In the genomic region with DNA sequence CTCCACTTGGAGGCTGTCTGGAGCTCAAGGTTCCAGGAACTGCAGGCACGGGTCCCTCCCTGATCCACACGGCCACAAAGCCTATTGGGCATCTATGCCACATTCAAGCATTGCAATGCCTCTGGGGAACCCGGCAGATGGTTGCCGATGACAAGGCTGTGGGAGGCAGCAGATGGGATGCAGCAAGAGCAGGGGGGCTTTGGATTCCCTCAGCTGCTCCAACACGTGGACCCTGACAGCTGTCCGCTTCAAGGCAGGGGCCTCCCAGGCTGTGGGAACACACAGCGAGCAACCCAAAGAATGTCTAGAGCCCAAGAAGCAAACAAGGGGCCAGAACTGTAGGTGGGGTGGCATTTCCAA, we compare ENCODE assay signal across 9 mouse cellular contexts.
A peak's percentile ranks its signal among the peaks of the same experiment; 100 is the strongest.
DNase-seq lines count a peak whose midpoint lies in the region; ATAC-seq lines count a peak whose summit lies in the region.
"Had no signal": no experiment of that assay in that cellular context is flagged by ENCODE, and none has a peak within 500 bp of the region (broad histone marks: within the 10 kb centered on the region; RNA-seq: fewer than 3 reads in every experiment).

No protein-coding gene starts in this region.

- no peak overlapping the region for H3K9ac ChIP-seq in embryonic facial prominence, embryonic 11.5 days (replicated peaks; ENCODE audit: low read length)
- H3K9ac ChIP-seq in forebrain, embryonic 16.5 days (replicated peaks; ENCODE audit: low read depth, low read length): no peak overlapping the region
- H3K9ac ChIP-seq in neural tube, embryonic 11.5 days (ENCODE audit: low read length): no peak overlapping the region
- H3K9ac ChIP-seq: heart, embryonic 13.5 days had no signal

- WGBS in embryonic facial prominence, embryonic 11.5 days: 77% methylated on average over 7 of the region's 7 CpGs
- 29% methylated on average over 7 of the region's 7 CpGs for WGBS in forebrain, embryonic 16.5 days
- 47% methylated on average over 7 of the region's 7 CpGs for WGBS in neural tube, embryonic 11.5 days

- no peaks in the 10 kb centered on the region for H3K36me3 ChIP-seq in embryonic facial prominence, embryonic 11.5 days (replicated peaks; ENCODE audit: control insufficient read depth, insufficient read depth, low read depth, low read length)
- H3K36me3 ChIP-seq in forebrain, embryonic 16.5 days (ENCODE audit: control insufficient read depth, insufficient read depth): no peaks in the 10 kb centered on the region
- no peaks in the 10 kb centered on the region for H3K36me3 ChIP-seq in neural tube, embryonic 11.5 days (ENCODE audit: control insufficient read depth, insufficient read depth, low read length)
- H3K36me3 ChIP-seq: heart, embryonic 13.5 days had no signal

- peak; percentile 60 for ATAC-seq in embryonic facial prominence, embryonic 11.5 days (replicated peaks; ENCODE audit: insufficient number of reproducible peaks, low FRiP score, low TSS enrichment, low read depth)
- peak; percentile 77 for ATAC-seq in forebrain, embryonic 16.5 days
- peak; percentile 51 for ATAC-seq in neural tube, embryonic 11.5 days (ENCODE audit: insufficient read depth, low FRiP score, low TSS enrichment)

- no peaks in the 10 kb centered on the region for H3K4me1 ChIP-seq in embryonic facial prominence, embryonic 11.5 days (ENCODE audit: control insufficient read depth, insufficient read depth, low read length)
- peaks cover 32% of the 10 kb centered on the region for H3K4me1 ChIP-seq in forebrain, embryonic 16.5 days (replicated peaks; ENCODE audit: control insufficient read depth, insufficient read depth, low read length)
- peaks cover 13% of the 10 kb centered on the region for H3K4me1 ChIP-seq in neural tube, embryonic 11.5 days (ENCODE audit: control insufficient read depth, insufficient read depth, low read length)

- no peaks in the 10 kb centered on the region for H3K27me3 ChIP-seq in embryonic facial prominence, embryonic 11.5 days (ENCODE audit: control insufficient read depth, insufficient read depth, low read length)
- H3K27me3 ChIP-seq in forebrain, embryonic 16.5 days (replicated peaks; ENCODE audit: control insufficient read depth, insufficient read depth, low read length): 0 out of 2 replicates have a peak, but pooled peaks cover 3% of the 10 kb centered on the region
- H3K27me3 ChIP-seq in neural tube, embryonic 11.5 days (ENCODE audit: control insufficient read depth, insufficient read depth, low read length): no peaks in the 10 kb centered on the region
- H3K27me3 ChIP-seq: heart, embryonic 13.5 days had no signal

- no peak overlapping the region for H3K27ac ChIP-seq in embryonic facial prominence, embryonic 11.5 days (replicated peaks; ENCODE audit: low read depth, low read length)
- no peak overlapping the region; the same call in 1 of the 2 replicates for H3K27ac ChIP-seq in forebrain, embryonic 16.5 days (ENCODE audit: low read length)
- H3K27ac ChIP-seq in neural tube, embryonic 11.5 days (ENCODE audit: low read depth, low read length): peak overlapping the region; percentile 81
- H3K27ac ChIP-seq: heart, embryonic 13.5 days had no signal

- no peak overlapping the region for H3K4me3 ChIP-seq in embryonic facial prominence, embryonic 11.5 days (ENCODE audit: low read depth, low read length)
- H3K4me3 ChIP-seq in forebrain, embryonic 16.5 days (replicated peaks; ENCODE audit: low read length): no peak overlapping the region
- H3K4me3 ChIP-seq in neural tube, embryonic 11.5 days (ENCODE audit: low read depth, low read length): no peak overlapping the region
- H3K4me3 ChIP-seq: heart, embryonic 13.5 days had no signal

- DNase-seq in embryonic facial prominence, embryonic 11.5 days (ENCODE audit: low spot score): no peak
- DNase-seq in layer of hippocampus, postnatal 25 days (ENCODE audit: extremely low spot score in 1 of 2, low spot score in 1 of 2): peak; percentile 64 to 65
- peak; percentile 72 for DNase-seq in neural tube, embryonic 11.5 days (ENCODE audit: low spot score)
- DNase-seq in spleen, adult 18-20 months: no peak
- no peak for DNase-seq in adrenal gland, postnatal 36 days
- DNase-seq in adipocyte (ENCODE audit: low spot score): no peak
- DNase-seq in urinary bladder, adult 2 months (ENCODE audit: low spot score): no peak

- H3K9me3 ChIP-seq in embryonic facial prominence, embryonic 11.5 days (replicated peaks; ENCODE audit: control insufficient read depth, low read length): no peaks in the 10 kb centered on the region
- no peaks in the 10 kb centered on the region for H3K9me3 ChIP-seq in forebrain, embryonic 16.5 days (ENCODE audit: control insufficient read depth, low read length)
- no peaks in the 10 kb centered on the region for H3K9me3 ChIP-seq in neural tube, embryonic 11.5 days (ENCODE audit: control insufficient read depth, low read length)
- H3K9me3 ChIP-seq: heart, embryonic 13.5 days had no signal

- H3K4me2 ChIP-seq in embryonic facial prominence, embryonic 11.5 days (ENCODE audit: low read depth, low read length): no peak overlapping the region
- no peak overlapping the region for H3K4me2 ChIP-seq in forebrain, embryonic 16.5 days (ENCODE audit: low read length)
- H3K4me2 ChIP-seq in neural tube, embryonic 11.5 days (ENCODE audit: low read depth): no peak overlapping the region
- H3K4me2 ChIP-seq: heart, embryonic 13.5 days had no signal

Comparison
In these comparisons a context has a peak if more than half of its experiments do, and no peak if none do; other contexts are left out.
1. DNase-seq: peak in layer of hippocampus, postnatal 25 days (2 of 2) and neural tube, embryonic 11.5 days (single experiment); none in embryonic facial prominence, embryonic 11.5 days (single experiment), spleen, adult 18-20 months (0 of 2), adrenal gland, postnatal 36 days (0 of 2), adipocyte (single experiment) and urinary bladder, adult 2 months (single experiment).
2. Peak in every context shown above with its lines, with median percentiles within 50 percentile points of each other: ATAC-seq.